In the genomic region with DNA sequence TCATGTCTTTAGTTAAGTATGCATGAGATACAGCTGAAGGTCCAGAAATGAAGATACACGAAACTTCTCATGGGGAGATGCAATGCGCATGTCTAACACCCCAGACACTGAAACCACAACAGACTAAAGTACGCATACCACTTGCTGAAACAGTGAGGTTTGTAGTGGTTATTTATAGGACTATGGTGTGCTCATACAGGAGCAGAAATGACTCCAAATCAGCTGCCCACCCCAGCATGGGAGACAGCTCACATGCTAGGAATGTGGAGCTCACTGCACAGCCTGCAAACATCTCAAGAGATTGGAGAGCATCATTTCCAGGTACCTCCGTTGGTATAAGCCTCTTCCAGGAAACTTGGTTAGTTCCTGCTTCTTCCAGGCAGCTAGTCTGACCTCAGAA, we compare ENCODE assay signal across 15 mouse cellular contexts.
"Had no signal": no experiment of that assay in that cellular context is flagged by ENCODE, and none has a peak within 500 bp of the region (broad histone marks: within the 10 kb centered on the region; RNA-seq: fewer than 3 reads in every experiment).

No protein-coding gene starts in this region.

- DNase-seq: liver, postnatal 0 days; lung, adult 2 months; lung, postnatal 14 days; lung, postnatal 36 days; midbrain, embryonic 14.5 days; right cerebral cortex, postnatal 14 days; thymus, postnatal 14 days; thymus, postnatal 36 days had no signal

- H3K27ac ChIP-seq: lung, embryonic 15.5 days; macrophage; midbrain, embryonic 12.5 days; neural tube, embryonic 12.5 days; stomach, embryonic 15.5 days; stomach, postnatal 0 days had no signal

- H3K27me3 ChIP-seq: lung, embryonic 15.5 days; neural tube, embryonic 12.5 days; stomach, embryonic 15.5 days had no signal

- H3K36me3 ChIP-seq: lung, embryonic 15.5 days; midbrain, embryonic 12.5 days; neural tube, embryonic 12.5 days; stomach, embryonic 15.5 days had no signal

- H3K9me3 ChIP-seq: lung, embryonic 15.5 days; midbrain, embryonic 12.5 days; neural tube, embryonic 12.5 days; stomach, embryonic 15.5 days had no signal

- H3K4me3 ChIP-seq: lung, embryonic 15.5 days; megakaryocyte, embryonic 14.5 days; midbrain, embryonic 12.5 days; neural tube, embryonic 12.5 days; stomach, embryonic 15.5 days had no signal

- H3K4me1 ChIP-seq: lung, embryonic 15.5 days had no signal
